In genomic region chr2:174672506-174673190, GRCm38 (mm10) we compare ENCODE assay signal across 8 mouse cellular contexts. TPM values are rescaled to one million over a fixed set of nuclear protein-coding genes. Genes with fewer than 3 reads are reported as not detected.
A peak's percentile ranks its signal among the peaks of the same experiment; 100 is the strongest.
DNase-seq lines count a peak whose midpoint lies in the region; ATAC-seq lines count a peak whose summit lies in the region.

No protein-coding gene starts in this region.

- H3K27ac ChIP-seq in limb, embryonic 10.5 days = no peak overlapping the region

- H3K27me3 ChIP-seq in limb, embryonic 10.5 days (ENCODE audit: low read depth, poor library complexity, severe bottlenecking) = peaks cover 39% of the 10 kb centered on the region

- peaks cover 31% of the 10 kb centered on the region for H3K4me1 ChIP-seq in limb, embryonic 10.5 days

- H3K4me3 ChIP-seq in limb, embryonic 10.5 days = peak overlapping the region; percentile 54

- H3K9me3 ChIP-seq in limb, embryonic 10.5 days (replicated peaks) = no peaks in the 10 kb centered on the region

- 18% methylated on average over 11 of the region's 11 CpGs for WGBS in limb, embryonic 10.5 days

- peak; percentile 9 to 32 for DNase-seq in CD8-positive naive resting alpha-beta T cell, adult 2 months (ENCODE audit: low read depth in 2 of 2, low spot score in 2 of 2)
- DNase-seq in adrenal gland, adult (ENCODE audit: inconsistent age in 2 of 2, low spot score in 1 of 2) = peak; percentile 53 to 89
- peak; percentile 35 for DNase-seq in heart, postnatal 4 days
- no peak for DNase-seq in limb, embryonic 10.5 days (ENCODE audit: low spot score)
- DNase-seq in spleen, postnatal 36 days (ENCODE audit: low spot score in 2 of 2) = peak; percentile 17 to 32

- no peaks in the 10 kb centered on the region for H3K36me3 ChIP-seq in limb, embryonic 10.5 days

- peak; percentile 73 for ATAC-seq in erythroid progenitor cell, adult 5-6 weeks (replicated peaks; ENCODE audit: low FRiP score, poor library complexity, severe bottlenecking)
- peak; percentile 71 for ATAC-seq in megakaryocyte-erythroid progenitor cell, adult 5-6 weeks (replicated peaks; ENCODE audit: low FRiP score, low TSS enrichment, poor library complexity, severe bottlenecking)
- no peak for ATAC-seq in activated CD4-positive, CD25-positive, alpha-beta regulatory T cell, adult 4 months

RNA-seq across cellular contexts. Expression of gene Zfp831, which starts 29.3 kb away (rescaled TPM):
- total RNA-seq in erythroid progenitor cell, adult 5-6 weeks (2015; ENCODE audit: low replicate concordance) = 0.84 and 1.4 TPM in 2 replicates
- 1.0 and 1.2 TPM in 2 replicates for total RNA-seq in erythroid progenitor cell, adult 5-6 weeks (2017; ENCODE audit: low replicate concordance)
- under 1 TPM; 0.10 to 0.18 TPM for total RNA-seq in heart, postnatal 4 days (2021)
- not detected in 2 replicates for polyA plus RNA-seq in limb, embryonic 10.5 days (2016; fragmentation: Nextera tagmentation; extraction: Ambion mirVana)
- total RNA-seq in megakaryocyte-erythroid progenitor cell, adult 5-6 weeks (2014; fragmentation: Nextera tagmentation) = 8.0 and 9.4 TPM in 2 replicates
- 4.0 and 4.7 TPM in 2 replicates for total RNA-seq in megakaryocyte-erythroid progenitor cell, adult 5-6 weeks (2017)
- polyA plus RNA-seq in activated CD4-positive, CD25-positive, alpha-beta regulatory T cell, adult 4 months (2017; shearing (Covaris generic)) = 1 to 10 TPM; 7.3 to 7.6 TPM
